ENCODE assay signal across 9 mouse cellular contexts in genomic region chr7:127922451-127923275, GRCm38 (mm10). TPM values are rescaled to one million over a fixed set of nuclear protein-coding genes. Genes with fewer than 3 reads are reported as not detected.
DNase-seq lines count a peak whose midpoint lies in the region; ATAC-seq and TF ChIP-seq lines count a peak whose summit lies in the region.
"Had no signal": no experiment of that assay in that cellular context is flagged by ENCODE, and none has a peak within 500 bp of the region (broad histone marks: within the 10 kb centered on the region; RNA-seq: fewer than 3 reads in every experiment).

No protein-coding gene starts in this region.

- no peak for ATAC-seq in lung, embryonic 16.5 days (ENCODE audit: low read depth)
- ATAC-seq in erythroblast, adult 5-6 weeks (replicated peaks; ENCODE audit: low FRiP score, poor library complexity, severe bottlenecking), result no peak
- ATAC-seq: midbrain, embryonic 16.5 days had no signal

- intact Hi-C loops in left cerebral cortex, postnatal 4 days (cut with DNase I), result no loop called here

- peaks cover 13% of the 10 kb centered on the region; the same call in 1 of the 2 replicates for H3K36me3 ChIP-seq in spleen, adult 2 months (ENCODE audit: control insufficient read depth, insufficient read depth, low read length)
- H3K36me3 ChIP-seq in lung, embryonic 16.5 days (ENCODE audit: control insufficient read depth, insufficient read depth, low read length), result peaks cover 13% of the 10 kb centered on the region

- H3K27me3 ChIP-seq in spleen, adult 2 months (ENCODE audit: control insufficient read depth, insufficient read depth, low read length), result no peaks in the 10 kb centered on the region
- no peaks in the 10 kb centered on the region for H3K27me3 ChIP-seq in lung, embryonic 16.5 days (ENCODE audit: control insufficient read depth, insufficient read depth, low read depth, low read length)

- no peak for TF ChIP-seq POLR2A in spleen, adult 2 months (IDR thresholded peaks at IDR 0.05; ENCODE audit: low read depth, low read length)

- peak overlapping the region; percentile 93 for H3K27ac ChIP-seq in spleen, adult 2 months (ENCODE audit: insufficient read depth, low read length)
- peak overlapping the region; percentile 63 for H3K27ac ChIP-seq in lung, embryonic 16.5 days (ENCODE audit: low read length)

- H3K4me1 ChIP-seq in spleen, adult 2 months (ENCODE audit: control insufficient read depth, insufficient read depth, insufficient read length), result peaks cover 12% of the 10 kb centered on the region; the same call in 1 of the 2 replicates
- H3K4me1 ChIP-seq in lung, embryonic 16.5 days (replicated peaks; ENCODE audit: control insufficient read depth, insufficient read depth, low read length), result peaks cover 26% of the 10 kb centered on the region

- peak in 1 of 2 experiments; percentile 50 for DNase-seq in spleen, adult 2 months (ENCODE audit: low read depth in 1 of 2, low spot score in 2 of 2)
- DNase-seq in spleen, postnatal 4 days (ENCODE audit: low spot score in 2 of 2), result no peak
- peak; percentile 61 for DNase-seq in brain, adult 2 months (ENCODE audit: low read depth, low spot score)
- peak; percentile 45 for DNase-seq in yolk sac, embryonic 10.5 days (ENCODE audit: low spot score)
- no peak for DNase-seq in left cerebral cortex, postnatal 4 days
- DNase-seq: cerebellum, adult 9-10 months had no signal

- 31% methylated on average over 6 of the region's 6 CpGs for WGBS in spleen, adult 2 months
- WGBS in lung, embryonic 16.5 days, result 46% methylated on average over 6 of the region's 6 CpGs

- no peaks in the 10 kb centered on the region for H3K9me3 ChIP-seq in lung, embryonic 16.5 days (ENCODE audit: control insufficient read depth, low read length)

- no peak overlapping the region for H3K9ac ChIP-seq in lung, embryonic 16.5 days (ENCODE audit: low read length)

- no peak for TF ChIP-seq CTCF in spleen, adult 2 months (IDR thresholded peaks at IDR 0.05; ENCODE audit: extremely low read depth, insufficient read depth, insufficient read length, insufficient replicate concordance)

- no peak overlapping the region for H3K4me2 ChIP-seq in lung, embryonic 16.5 days (ENCODE audit: low read depth, low read length)

- no peak overlapping the region for H3K4me3 ChIP-seq in spleen, adult 2 months (ENCODE audit: extremely low read depth, insufficient read depth, insufficient read length)
- no peak overlapping the region for H3K4me3 ChIP-seq in lung, embryonic 16.5 days (ENCODE audit: low read length)

RNA-seq across cellular contexts. Expression of gene Prss8, which starts 7.2 kb away (rescaled TPM):
- polyA plus RNA-seq in spleen, adult 2 months (2012; rRNA removed), result 3.7 and 4.2 TPM in 2 replicates
- 101 and 108 TPM in 2 replicates for polyA plus RNA-seq in lung, embryonic 16.5 days (2015; fragmentation: Nextera tagmentation; extraction: Ambion mirVana)
- 1 to 10 TPM in 1 of 2 experiments, under 1 TPM in 1; 0.54 to 1.6 TPM for total RNA-seq in left cerebral cortex, postnatal 4 days (2021)
- total RNA-seq in erythroblast, adult 5-6 weeks (2015; ENCODE audit: low replicate concordance), result not detected in 2 replicates
- total RNA-seq in erythroblast, adult 5-6 weeks (2017; ENCODE audit: low replicate concordance), result not detected in 2 replicates

RNA-seq across cellular contexts. Expression of gene Kat8, which starts 10.3 kb away (rescaled TPM):
- polyA plus RNA-seq in spleen, adult 2 months (2012; rRNA removed), result 11.3 and 12.2 TPM in 2 replicates
- 37.2 and 38.9 TPM in 2 replicates for polyA plus RNA-seq in lung, embryonic 16.5 days (2015; fragmentation: Nextera tagmentation; extraction: Ambion mirVana)
- 10 to 100 TPM; 28.1 to 31.1 TPM for total RNA-seq in left cerebral cortex, postnatal 4 days (2021)
- total RNA-seq in erythroblast, adult 5-6 weeks (2015; ENCODE audit: low replicate concordance), result 3.5 and 4.4 TPM in 2 replicates
- 9.5 and 16.4 TPM in 2 replicates for total RNA-seq in erythroblast, adult 5-6 weeks (2017; ENCODE audit: low replicate concordance)

RNA-seq across cellular contexts. Expression of gene Bckdk, which starts 18.8 kb away (rescaled TPM):
- 59.9 and 70.8 TPM in 2 replicates for polyA plus RNA-seq in spleen, adult 2 months (2012; rRNA removed)
- polyA plus RNA-seq in lung, embryonic 16.5 days (2015; fragmentation: Nextera tagmentation; extraction: Ambion mirVana), result 129 and 133 TPM in 2 replicates
- total RNA-seq in left cerebral cortex, postnatal 4 days (2021), result 10 to 100 TPM; 39.2 to 43.5 TPM
- 25.1 and 43.8 TPM in 2 replicates for total RNA-seq in erythroblast, adult 5-6 weeks (2015; ENCODE audit: low replicate concordance)
- total RNA-seq in erythroblast, adult 5-6 weeks (2017; ENCODE audit: low replicate concordance), result 12.5 and 12.9 TPM in 2 replicates

RNA-seq across cellular contexts. Expression of gene Prss36, which starts 23.9 kb away (rescaled TPM):
- 4.4 and 6.0 TPM in 2 replicates for polyA plus RNA-seq in spleen, adult 2 months (2012; rRNA removed)
- polyA plus RNA-seq in lung, embryonic 16.5 days (2015; fragmentation: Nextera tagmentation; extraction: Ambion mirVana), result 12.3 and 12.4 TPM in 2 replicates
- 10 to 100 TPM; 13.5 to 15.5 TPM for total RNA-seq in left cerebral cortex, postnatal 4 days (2021)
- total RNA-seq in erythroblast, adult 5-6 weeks (2015; ENCODE audit: low replicate concordance), result not detected in 2 replicates
- total RNA-seq in erythroblast, adult 5-6 weeks (2017; ENCODE audit: low replicate concordance), result not detected in 2 replicates

RNA-seq across cellular contexts. Expression of gene Vkorc1, which starts 27.2 kb away (rescaled TPM):
- 46.1 and 61.2 TPM in 2 replicates for polyA plus RNA-seq in spleen, adult 2 months (2012; rRNA removed)
- 159 and 162 TPM in 2 replicates for polyA plus RNA-seq in lung, embryonic 16.5 days (2015; fragmentation: Nextera tagmentation; extraction: Ambion mirVana)
- total RNA-seq in left cerebral cortex, postnatal 4 days (2021), result 10 to 100 TPM; 27.4 to 28.2 TPM
- 9.8 and 25.7 TPM in 2 replicates for total RNA-seq in erythroblast, adult 5-6 weeks (2015; ENCODE audit: low replicate concordance)
- total RNA-seq in erythroblast, adult 5-6 weeks (2017; ENCODE audit: low replicate concordance), result 0.94 and 2.5 TPM in 2 replicates

Comparison
In these comparisons a context has a peak if more than half of its experiments do, and no peak if none do; other contexts are left out.
1. DNase-seq: peak in brain, adult 2 months (single experiment) and yolk sac, embryonic 10.5 days (single experiment); none in spleen, postnatal 4 days (0 of 2) and left cerebral cortex, postnatal 4 days (single experiment).